Mouse (Mus musculus) frontal cortex, adult 2 months (tissue): Measurements from ENCODE around the gene Morc4. TPM values are rescaled to one million over a fixed set of nuclear protein-coding genes. Genes with fewer than 3 reads are reported as not detected.

Source experiments
- DNase-seq, 2 experiments: peaks; one replicate each; pipeline ENCODE4 v3.0.0; 2022; ENCODE audit warnings: low spot score in 1 of 2; ENCODE audit errors: extremely low spot score in 1 of 2
- polyA plus RNA-seq: library from polyadenylated mRNA; depleted of rRNA; stranded (reverse); fragments of >200 nt; gene quantifications from 2 replicates; pipeline ENCODE4 v1.2.3, GENCODE M21; 2012; rRNA removed

Gene Morc4
- polyA plus RNA-seq, result 5.1 and 6.2 TPM in 2 replicates

DNA sequence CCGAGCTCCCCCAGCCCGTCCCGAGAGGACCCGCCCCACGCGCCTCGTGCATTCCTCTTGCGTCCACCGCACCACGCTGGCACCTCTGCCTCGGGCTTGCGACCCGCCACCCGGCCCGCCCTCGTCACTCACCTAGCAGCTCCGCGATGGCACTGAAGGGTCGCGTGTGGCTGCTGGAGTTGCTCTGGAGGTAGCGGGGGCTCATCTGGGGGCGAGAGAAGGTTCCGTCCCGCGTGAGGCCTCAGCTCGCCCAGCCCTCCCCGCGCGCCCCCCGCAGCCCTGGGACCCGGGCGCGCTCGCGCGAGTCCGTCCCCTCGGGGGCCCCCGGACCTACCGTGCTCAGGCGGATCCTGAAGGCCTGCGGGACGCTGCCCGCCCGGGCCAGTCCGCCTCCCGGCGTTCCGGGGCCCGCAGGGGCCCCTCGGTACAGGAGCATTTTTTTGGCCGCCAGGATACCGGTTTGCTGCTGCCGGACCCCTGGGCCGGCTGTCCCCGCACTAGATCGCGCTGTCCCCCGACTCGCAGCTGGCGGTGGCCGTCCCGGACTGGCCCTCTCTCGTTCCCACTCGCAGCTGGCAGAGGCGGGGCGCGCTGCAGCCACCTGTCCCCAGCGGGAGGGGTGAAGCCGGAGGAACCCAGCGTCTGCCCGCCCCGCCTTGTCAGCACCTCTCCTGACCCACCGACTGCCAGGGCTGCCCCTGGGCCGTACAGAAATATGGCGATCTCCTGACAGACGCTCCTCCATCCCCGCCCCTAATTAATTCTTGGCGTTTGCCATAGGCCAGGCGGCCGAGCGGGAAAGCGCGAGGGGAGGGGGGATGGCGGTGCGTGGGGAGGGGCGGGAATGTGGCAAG lies at the start of gene Morc4:
Morc4 (minus strand) TSS at position 740 of the 854 bp plus-strand sequence.
- DNase-seq, result peak in 1 of 2 experiments; percentile 43

DNA sequence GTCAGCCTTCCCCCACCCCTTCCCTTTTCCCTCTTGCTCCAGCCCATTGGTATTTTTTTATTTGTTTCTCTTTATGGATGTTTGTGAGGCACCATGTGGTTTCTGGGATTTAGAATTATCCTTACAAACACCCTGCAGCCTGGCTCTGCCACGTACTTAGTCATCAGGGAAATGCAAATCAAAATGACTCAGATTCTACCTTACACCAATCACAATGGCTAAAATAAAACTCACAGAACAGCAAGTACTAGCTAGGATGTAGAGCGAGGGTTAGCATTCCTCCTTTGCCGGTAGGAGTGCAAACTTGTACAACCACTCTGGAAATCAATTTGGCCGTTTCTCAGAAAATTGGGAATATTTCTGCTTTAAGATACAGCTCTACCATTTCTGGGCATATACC lies 49.1 kb upstream of the Morc4 start:
- DNase-seq, result peak in 1 of 2 experiments; percentile 22

DNA sequence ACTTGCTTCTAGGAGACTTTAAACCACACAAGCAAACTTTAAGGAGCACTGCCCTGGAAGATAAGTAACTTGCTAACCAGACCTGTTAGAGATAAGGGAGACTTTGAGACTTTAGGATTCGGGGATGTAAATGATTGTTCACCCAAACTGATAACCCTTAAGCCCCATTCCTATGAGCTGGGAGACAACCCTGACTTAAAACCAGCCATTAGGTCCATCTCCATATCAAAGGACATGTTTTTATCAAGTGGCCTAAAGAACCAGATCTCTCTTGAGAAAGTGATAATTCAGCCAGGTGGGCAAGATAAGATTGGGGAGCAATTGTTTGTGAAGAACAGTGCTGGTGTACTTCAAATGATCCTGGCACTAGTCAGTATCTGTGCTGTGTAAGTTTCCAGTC lies 19.9 kb upstream of the Morc4 start:
- DNase-seq, result no peak

DNA sequence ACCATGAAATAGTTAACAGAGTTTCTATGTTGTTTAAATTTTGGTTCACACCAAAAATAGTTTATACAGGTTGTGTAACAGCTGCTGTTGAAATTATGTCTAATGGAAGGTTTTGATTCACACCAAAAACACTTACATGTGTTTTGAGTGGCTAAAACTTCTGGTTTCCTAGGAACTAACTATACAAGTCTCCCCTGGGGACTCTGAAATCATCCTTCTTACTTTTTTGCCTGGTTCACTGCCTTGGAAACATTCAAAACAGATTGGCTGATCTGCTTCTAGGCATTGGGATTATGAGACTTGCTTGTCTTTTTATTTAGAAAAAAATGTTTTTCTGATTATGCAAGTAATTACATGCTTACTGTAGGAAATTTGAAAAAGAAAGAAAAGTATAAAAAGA lies 11.7 kb upstream of the Morc4 start:
- no peak for DNase-seq

DNA sequence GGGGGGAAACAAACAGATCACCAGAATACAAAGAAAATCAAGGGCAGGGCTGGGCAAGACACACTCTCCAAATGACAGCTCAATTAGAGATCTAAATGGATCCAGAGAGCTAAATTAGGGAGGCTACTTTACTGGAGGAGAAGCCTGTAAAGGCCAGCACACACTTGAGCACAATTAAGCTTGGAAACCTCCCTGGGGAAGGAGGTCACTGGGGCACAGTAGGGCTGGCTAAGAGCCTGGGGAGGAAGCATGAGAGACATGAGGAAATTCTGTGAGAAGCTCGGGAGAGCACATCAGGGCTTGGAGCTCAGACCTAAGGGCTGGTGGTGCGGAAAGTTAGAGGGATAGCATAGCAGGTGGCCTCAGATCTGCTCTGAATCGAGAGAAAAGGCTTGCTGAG lies 6.5 kb upstream of the Morc4 start:
- no peak for DNase-seq

DNA sequence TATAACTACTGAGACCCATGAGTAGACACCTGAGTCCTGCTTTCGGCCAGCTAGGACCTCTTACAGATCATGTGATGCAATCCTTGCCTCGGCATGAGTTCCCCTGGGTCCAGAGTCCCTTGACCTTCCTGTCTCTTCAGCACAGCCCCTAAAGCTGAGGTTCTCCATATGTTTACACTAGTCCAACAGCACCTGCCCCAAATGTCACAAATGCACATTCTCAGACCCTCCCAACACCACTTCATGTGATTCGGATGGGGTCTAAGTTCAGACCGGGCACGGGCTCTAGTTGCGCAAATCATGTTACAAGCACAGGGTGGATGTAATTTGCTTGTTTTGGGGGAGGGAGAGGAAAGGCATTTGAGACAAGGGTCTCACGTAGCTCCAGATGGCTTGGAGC lies 5.6 kb upstream of the Morc4 start:
- DNase-seq, result no peak

DNA sequence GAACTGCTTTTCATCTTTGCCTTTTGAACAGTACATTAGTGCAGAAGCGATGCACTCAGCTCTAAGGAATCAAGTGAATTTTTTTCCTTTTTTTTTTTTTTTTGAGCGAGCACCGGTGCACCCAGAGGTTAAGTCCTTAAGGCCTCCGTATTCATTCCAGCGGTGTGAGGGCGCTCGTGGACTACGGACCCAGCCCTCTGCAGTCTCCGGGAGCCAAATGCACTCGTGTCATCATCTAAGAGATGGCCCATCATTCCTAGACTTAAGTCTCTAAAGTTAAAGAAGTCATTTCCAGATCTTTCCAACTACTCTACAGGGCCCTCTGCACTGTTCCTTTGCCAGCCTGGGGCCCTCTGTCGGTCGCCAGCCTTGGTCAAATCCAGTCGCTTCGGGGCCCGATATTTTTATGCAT lies 1.2 kb downstream of the Morc4 start:
- DNase-seq, result peak in 1 of 2 experiments; percentile 11

DNA sequence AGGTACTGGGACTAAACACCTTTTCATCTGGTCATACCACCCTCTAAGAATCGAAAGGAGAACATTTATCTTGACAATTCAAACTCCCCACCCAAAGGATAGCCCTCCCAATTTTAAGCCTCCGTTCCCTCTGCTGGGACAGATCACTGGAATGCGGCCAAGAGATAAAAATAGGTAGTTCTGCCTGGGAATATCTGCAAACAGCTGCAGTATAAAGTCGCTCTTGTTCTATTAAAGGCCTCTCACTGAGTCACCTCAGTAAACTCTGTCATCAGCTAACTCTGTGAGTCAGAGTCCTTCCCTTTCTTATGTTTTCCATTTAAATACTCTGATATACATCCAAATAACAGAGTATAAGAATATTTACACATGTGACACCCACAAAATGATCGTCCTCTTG lies 12.1 kb downstream of the Morc4 start:
- peak in 1 of 2 experiments; percentile 39 for DNase-seq

DNA sequence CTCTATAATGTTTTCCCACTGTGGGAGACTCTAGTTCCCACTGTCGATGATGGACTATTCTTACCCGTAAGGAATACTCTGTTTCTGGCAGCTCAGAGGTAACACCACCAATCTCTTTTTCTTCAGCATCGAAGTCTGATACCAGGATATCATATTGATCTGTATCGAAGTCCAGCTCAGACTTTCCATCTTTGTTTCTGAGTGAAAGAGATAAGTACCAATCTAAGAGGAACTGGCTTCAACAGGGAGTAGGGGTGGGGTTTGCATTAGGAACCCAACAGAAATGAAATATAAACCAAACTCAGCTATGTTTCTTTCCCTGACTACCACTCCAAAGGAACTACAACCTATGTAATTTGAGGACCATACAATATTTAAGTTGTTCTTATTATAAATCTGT lies 16.7 kb downstream of the Morc4 start:
- no peak for DNase-seq

DNA sequence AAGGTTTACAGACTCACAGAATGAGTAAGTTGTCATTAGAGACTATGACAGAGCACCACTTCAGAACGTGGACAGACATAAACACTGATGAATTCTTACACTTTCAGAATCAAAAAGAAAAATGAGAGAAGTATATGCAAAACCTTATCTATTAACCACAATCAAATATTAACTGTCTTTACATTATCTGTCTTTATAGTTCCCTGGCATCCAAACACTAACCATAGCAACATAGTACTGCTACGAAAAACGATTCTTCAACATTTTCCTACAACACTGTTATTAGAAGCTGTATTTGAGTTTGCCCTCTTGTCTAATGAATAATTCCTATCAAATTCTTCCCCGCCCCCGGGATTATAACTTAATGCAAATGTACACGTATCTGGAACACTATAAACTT lies 30.4 kb downstream of the Morc4 start:
- no peak for DNase-seq

DNA sequence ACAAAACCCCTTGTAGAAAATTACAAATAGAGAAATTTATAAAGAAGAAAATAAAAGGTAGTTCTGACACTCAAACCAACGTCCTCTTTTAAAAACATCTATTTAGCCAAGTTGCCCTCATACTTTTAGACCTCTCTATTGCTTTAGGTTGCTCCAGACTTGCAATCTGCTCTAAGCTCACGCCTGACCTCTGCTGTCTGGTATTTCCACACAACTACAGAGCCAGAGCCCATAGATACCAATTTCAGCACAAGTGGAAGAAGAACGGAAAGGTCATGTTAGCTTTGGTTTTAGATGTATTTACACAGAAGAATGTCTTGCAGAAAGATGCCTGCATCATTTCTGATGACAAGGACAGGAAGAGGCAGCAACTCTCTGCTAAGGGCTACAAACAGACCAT lies 32.4 kb downstream of the Morc4 start:
- DNase-seq, result peak in 1 of 2 experiments; percentile 6

DNA sequence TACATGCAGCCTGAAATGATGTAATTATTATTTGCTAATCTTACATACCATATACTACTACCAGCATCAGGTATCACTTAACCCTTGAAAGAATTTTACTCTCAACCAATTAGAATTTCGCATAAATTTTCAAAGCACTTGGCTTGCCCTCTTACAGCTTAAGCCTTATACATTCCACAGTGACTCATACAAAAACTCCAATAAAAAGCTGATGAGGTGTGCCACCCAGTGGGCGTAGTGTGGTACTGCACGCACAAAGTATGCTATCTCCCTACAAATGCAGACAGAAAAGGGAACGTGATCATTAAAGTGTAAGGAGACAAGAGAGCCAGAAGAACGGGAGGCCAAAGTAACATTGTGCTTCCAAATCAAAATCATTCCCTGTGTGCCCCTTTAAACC lies 39.0 kb downstream of the Morc4 start:
- DNase-seq, result peak in 1 of 2 experiments; percentile 55

DNA sequence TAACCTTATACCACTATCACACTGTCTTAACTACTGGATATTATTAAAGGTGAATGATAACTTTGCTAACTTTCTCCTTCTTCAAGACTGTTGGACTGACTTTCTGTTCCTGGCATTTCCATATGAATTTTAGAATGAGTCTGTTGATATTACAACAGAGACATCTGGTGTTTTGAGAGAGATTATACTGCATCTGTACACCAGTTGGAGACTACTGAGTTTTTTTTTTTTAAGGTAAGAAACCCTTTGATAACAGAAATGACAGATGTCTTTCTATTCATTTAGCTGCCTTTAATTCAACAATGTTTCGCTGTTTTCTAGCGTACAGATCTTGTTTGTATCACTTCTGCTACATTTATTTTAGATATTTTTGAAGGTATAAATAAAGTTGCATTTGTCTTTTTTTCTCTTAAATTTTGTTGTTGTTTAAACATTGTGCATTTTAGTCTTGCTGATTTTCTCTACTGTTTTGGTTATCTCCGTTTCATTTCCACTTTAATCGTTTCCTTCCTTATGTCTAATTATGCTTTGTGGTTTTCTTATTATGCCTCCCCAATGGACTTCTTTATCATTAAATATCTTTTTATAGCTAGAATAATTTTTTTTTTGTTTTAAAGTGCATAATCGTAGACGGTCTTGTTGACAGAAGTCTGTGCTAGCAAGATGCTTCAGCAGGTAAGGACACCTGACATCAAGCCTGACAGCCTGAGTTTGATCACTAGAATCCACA lies 42.9 kb downstream of the Morc4 start:
- no peak for DNase-seq

DNA sequence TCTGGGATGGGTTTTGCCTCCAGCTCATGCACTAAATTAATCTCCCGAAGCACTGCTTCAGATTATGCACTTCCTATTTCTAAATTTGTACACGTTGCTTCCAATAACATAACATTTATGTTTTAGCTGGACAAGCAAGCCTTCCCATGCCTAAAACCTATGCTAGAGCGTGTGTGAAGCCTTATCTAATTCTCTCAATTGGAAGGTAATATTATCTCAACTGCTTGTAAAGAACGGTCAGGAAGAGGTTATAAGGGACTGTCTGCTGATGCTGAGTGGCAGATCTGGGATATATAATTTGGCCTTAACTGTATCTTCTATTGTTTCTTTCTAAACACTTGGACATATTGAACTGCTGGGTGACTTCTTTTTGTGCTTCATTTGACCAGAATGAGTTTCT lies 44.6 kb downstream of the Morc4 start:
- no peak for DNase-seq

DNA sequence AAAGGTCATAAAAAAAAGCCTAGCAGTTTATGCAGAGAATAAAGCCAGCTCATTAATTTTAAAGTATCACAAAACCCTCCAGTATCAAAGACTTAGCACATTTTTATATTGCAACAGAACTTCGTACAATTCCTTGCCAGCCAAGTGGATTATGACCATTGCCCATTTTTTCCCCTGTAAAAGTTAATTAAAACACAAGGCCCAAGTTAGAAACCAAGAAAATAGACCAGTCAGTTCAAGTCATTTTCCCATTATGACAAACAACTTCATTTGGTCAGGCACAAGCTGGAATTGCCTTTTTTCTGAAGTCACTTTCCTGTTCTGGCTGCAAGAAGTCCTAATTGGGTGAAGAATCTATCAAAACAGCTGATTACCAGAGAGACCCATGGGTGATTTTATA lies 46.1 kb downstream of the Morc4 start:
- no peak for DNase-seq

DNA sequence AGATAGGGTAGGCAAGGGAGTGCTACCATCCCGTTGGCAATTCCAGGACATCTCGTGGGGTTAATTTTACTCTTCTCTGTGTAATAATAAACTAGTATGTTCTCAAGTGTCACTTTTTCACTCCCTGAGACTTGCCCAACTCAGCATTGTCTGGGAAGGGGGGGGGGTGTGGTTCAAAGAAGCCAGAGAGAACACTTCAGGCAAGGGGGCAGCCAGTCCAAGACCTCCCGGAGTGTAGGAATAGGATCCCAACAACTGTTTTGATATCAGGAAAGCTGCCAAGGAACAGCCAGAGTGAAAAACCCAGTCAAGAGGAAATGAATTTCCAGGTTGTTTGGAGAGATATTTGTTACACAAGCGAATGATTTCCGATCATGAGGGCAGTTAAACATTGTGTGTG lies 56.3 kb downstream of the Morc4 start:
- DNase-seq, result no peak

DNA sequence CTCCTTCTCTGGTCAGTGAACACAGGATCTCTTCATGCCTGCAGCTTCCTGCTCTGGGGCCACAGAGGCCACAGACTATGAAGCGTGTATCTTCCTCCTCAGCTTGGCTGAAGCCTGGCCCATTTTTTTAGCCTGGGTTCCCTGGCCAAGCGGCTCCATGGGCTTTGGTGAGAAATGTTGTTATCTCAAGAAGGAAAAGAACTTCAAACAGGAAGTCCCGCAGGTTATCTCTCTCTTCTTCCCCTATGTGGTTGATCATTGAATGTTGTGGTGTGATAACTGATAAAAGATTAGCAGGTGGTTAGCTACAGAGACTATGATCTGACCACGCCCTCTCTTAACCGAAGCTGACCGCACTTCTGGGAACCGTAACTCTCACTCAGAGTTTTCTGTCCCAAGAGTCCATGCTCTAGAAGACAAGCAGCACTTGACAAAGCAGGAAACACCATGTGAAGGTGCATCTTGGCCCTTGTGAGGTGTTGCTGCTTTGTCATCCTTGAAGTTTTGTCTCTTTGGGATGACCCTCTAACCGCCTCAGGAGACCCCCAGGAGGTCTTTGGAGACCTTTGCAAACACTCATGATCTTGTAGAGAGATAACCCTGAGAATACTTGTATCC lies 57.4 kb downstream of the Morc4 start:
- DNase-seq, result no peak

DNA sequence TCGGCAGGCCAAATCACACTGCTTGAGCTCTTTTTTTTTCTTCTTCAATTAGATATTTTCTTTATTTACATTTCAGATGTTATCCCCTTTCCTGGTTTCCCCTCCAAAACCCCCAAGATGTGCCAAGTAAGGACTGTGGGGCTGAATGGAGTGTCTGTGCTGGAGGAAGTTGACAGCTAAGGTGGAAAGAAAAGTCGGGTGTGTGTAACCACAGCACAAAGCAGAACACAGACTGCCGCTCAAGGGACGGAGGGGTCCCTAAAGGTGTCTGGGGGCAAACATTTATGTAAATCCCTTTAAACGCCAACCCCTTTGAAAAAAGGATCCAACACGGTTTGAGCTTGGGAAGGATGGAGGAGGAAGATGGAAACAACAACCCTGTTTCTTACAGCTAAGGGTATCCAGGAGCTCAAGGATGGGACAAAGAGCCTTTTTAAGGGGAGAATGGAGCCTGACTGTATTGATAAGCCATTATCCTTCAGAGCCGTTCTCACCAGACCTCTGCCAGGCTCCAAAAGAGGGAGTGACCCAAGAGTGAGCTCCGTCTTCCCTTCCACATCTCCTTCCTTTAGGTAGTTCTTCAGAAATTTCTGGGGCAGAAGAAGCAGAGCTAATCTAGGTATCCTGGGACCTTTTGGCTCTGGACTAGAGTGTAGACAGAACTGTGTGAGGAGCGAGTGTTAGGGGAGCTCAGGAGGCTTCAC lies 58.0 kb downstream of the Morc4 start:
- no peak for DNase-seq

DNA sequence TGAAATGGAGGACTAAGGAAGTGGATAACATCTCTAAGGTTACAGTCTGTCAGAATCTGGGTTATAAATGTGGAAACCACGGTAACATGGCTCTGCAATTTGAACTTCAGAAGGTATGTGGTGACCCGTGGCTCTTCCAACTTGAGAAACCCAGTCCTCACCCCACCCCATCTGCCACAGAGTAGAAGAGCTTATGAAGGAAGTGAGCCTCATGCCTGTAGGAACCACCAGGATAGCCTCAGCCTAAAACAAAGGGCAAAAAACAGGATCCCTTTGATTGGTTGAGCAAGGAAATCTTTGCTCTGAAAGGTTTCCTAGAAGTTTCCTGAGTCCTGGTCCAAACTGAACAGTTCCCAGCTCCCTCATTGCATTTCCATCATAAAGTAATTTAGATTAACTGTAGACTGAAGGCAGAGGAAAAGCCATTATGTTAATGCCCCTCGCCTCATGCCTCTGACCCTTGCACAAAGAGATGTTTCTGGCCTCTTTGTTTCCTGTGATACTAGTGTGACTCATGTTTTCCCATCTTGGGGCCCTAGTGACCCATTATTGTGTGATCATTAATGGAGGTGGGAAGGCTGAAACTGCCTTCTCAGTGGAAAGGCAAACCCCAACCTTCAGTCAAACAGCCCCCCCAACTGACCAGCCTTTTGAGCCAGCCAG lies 58.7 kb downstream of the Morc4 start:
- DNase-seq, result no peak

DNA sequence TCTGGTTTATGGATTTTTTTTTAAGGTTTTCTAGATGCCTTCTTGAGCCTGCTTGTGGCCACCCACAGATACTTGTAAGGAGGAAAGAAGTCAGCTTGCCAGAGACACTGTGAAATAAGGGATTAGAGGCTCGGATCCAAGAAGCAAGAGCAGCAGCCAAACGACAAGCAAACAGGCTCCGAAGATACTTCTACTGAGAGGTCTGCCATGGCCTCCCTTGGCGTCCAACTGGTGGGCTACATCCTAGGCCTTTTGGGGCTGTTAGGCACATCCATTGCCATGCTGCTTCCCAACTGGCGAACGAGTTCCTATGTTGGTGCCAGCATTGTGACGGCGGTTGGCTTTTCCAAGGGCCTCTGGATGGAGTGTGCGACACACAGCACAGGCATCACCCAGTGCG lies 63.0 kb downstream of the Morc4 start:
- peak in 1 of 2 experiments; percentile 21 for DNase-seq
